Mouse (Mus musculus): ENCODE measurements around the gene Cd83.

Cd83 gene

GRCm38 (mm10) chr13:43784725-43785711 is at the start of gene Cd83:
Gene Cd83, plus strand, starts transcription at chr13:43784775.
- no peak for DNase-seq (ENCODE audit: low read depth)

GRCm38 (mm10) chr13:43739598-43740275 is 44.8 kb upstream of the Cd83 start:
- DNase-seq (ENCODE audit: low read depth) = peak; percentile 67

GRCm38 (mm10) chr13:43740276-43740608 is 44.3 kb upstream of the Cd83 start:
- DNase-seq (ENCODE audit: low read depth) = no peak

DNA sequence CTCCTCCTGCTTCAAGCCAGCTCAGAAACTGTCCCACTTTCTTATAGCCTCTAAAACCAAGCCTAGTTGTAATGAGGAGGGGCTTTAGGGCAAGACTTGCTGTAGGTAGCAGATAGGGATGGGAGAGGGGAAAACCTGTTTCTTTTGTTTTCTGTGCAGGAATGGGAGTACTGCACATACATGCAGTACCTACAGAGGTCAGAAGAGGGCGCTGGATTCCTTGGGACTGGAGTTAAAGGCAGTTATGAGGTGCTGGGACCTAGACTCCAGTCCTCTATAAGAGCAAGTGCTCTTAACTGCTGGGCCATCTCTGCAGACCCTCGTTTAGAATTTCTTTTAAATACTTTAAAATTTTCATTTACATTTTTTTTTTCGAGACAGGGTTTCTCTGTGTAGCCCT is 41.9 kb upstream of the Cd83 start:
- no peak for DNase-seq (ENCODE audit: low read depth)

DNA sequence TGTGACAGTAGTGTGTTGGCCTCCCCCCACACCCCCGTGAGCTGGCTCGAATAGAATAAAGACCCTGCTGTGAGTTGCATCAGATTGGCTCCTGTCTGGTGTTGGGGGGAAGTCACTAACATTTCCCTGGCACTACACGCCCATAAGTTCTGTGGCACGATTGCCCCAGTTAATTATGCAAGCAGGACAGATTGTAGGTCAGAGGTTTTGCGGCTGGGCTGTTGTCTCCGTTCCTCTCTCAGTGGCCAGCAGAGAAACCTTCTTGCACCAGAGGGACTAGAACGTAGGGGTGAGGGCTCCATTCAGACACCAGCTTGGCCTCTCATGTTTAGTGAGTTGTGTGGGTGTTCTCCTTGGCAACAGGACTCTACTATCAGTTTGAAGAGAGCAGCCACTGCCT is 40.3 kb upstream of the Cd83 start:
- DNase-seq (ENCODE audit: low read depth) = no peak

GRCm38 (mm10) chr13:43750301-43750700 is 34.3 kb upstream of the Cd83 start:
- DNase-seq (ENCODE audit: low read depth) = no peak

- no peak for DNase-seq (ENCODE audit: low read depth)
Observed at GRCm38 (mm10) chr13:43750966-43751365, 33.6 kb upstream of the Cd83 start.

- no peak for DNase-seq (ENCODE audit: low read depth)
Observed at GRCm38 (mm10) chr13:43752407-43752806, 32.2 kb upstream of the Cd83 start.

GRCm38 (mm10) chr13:43753652-43754051 is 30.9 kb upstream of the Cd83 start:
- DNase-seq (ENCODE audit: low read depth) = no peak

GRCm38 (mm10) chr13:43754455-43755128 is 30.0 kb upstream of the Cd83 start:
- DNase-seq (ENCODE audit: low read depth) = no peak

DNA sequence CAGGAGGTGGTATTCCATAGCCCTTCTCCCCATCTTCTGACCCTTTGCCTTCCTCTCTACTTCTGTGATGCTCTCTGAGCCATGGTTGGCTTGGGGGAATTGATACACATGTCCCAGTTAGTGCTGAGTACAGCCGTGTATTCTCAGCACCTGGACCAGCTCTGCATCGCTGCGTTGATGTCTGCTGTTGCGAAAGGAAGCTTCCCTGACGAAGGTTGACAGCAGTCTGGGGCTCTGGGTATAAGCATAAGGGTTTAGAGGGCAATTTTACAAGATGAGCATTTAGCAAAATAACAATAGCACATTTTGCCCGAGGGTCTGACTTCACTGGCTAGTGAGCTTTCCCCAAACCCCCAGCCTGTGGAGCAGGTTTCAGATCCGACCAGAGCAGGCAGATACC is 29.0 kb upstream of the Cd83 start:
- DNase-seq (ENCODE audit: low read depth) = no peak

DNA sequence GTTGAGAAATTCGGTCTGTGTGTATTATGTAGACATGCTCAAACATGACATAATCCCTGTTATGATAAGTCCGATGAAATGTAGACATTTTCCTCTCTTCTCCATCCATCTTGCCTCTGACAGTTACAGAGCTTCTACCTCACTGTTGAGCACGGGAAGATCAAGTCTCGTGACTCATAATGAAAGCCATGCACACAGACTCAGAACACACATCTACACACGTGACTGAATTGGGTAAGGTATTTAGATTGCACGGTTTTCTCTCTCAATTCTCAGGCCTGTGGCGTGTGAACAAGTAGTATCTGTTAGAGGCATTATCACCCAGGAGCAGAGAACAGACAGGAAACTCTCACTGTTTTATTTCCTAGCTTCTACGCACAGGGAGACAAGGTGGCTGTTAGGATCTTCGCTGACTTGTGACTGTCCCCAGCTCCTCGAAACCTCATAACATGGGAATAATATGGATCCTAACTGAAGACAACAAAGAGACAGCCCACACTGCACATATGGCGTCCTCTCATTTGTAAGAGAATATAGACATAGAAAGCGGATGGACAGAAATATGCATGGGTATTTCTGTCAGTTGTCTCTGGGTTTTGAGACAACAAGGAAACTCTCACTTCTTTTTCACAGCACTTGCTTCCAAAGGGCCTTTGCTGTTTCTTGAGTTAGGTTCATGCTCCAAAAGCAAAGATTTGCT is 23.3 kb upstream of the Cd83 start:
- no peak for DNase-seq (ENCODE audit: low read depth)

DNA sequence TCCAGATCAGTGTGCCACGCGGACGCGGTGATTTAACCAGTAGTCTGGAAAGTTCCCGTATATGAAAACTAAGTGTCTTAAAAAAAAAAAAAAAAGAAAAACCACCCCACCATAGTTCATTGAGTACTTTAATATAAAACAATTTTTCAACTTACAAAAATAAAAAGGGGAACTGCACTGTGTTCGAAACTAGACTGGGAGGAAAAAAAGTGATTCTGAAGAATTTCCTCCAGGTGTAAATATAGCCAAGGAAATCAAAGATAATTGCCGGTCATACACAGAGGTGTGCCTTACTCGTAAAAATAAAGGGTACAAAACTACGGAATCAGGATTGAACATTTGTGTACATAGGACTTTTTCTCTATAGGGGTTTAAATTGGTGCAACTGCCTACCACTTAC is 21.7 kb upstream of the Cd83 start:
- DNase-seq (ENCODE audit: low read depth) = no peak

- DNase-seq (ENCODE audit: low read depth) = no peak
Observed at GRCm38 (mm10) chr13:43763301-43763994, 21.1 kb upstream of the Cd83 start.

DNA sequence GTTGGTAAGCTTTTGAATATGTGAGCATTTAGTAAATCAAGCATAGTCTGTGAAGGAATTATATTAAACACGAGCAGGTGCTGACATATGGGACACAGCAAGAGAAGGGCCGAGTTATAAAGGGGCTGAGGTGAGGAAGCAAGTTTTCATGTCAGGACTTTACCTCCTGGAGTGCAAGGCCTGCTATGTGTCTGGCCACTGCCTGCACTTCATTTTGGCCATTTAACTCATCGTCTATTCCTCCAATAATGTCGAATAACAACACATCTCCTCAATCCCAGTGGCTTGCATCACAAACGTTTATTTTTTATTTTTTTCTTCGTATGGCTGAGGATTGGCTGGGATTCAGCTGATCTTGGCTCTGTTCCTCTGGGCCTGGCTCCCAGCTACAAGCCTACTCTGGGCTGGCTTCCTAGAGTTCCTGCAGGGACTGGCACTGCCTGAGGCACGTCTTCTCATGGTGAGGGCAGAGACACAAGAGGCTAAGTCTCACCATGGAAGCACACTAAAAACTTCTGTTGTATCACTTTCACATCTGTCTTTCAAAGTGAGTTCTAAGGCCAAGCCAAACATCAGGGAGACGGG is 20.5 kb upstream of the Cd83 start:
- DNase-seq (ENCODE audit: low read depth) = no peak

GRCm38 (mm10) chr13:43765293-43765814 is 19.2 kb upstream of the Cd83 start:
- DNase-seq (ENCODE audit: low read depth) = no peak

DNA sequence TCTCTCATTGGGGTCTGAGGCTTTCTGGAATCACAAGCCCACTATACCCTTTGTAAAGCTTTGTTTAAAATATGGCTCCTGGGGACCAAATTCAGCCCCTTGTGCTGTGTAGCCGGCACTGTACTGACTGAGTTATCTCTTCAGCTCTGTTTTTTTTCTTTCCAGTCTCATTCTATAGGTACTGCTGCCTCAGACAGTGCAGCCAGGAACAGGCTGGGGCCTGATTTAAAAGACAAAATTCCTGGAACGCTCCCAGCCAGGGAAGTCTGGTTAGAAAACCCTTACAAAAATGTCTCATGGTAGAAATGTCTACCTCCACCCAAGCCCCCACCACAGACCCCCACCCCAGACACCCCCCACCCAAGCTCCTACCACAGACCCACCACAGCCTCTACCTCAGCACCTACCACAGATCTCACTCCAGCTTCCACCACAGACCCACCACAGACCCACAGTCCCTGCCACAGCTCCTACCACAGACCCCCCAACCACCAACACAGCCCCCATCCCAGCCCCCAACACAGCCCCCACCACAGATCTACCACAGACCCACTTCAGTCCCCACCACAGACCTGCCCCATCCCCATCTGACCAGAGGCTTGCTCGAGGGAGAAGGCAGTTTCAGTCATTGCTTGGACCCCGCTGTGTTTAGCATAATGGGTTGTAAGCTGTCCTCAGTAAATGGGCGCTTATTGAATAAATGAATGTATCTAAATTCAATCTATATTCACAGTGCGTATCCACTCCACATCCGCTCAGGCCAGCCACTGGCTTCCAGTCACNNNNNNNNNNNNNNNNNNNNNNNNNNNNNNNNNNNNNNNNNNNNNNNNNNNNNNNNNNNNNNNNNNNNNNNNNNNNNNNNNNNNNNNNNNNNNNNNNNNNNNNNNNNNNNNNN is 17.5 kb upstream of the Cd83 start:
- no peak for DNase-seq (ENCODE audit: low read depth)

GRCm38 (mm10) chr13:43773020-43773419 is 11.6 kb upstream of the Cd83 start:
- no peak for DNase-seq (ENCODE audit: low read depth)

DNA sequence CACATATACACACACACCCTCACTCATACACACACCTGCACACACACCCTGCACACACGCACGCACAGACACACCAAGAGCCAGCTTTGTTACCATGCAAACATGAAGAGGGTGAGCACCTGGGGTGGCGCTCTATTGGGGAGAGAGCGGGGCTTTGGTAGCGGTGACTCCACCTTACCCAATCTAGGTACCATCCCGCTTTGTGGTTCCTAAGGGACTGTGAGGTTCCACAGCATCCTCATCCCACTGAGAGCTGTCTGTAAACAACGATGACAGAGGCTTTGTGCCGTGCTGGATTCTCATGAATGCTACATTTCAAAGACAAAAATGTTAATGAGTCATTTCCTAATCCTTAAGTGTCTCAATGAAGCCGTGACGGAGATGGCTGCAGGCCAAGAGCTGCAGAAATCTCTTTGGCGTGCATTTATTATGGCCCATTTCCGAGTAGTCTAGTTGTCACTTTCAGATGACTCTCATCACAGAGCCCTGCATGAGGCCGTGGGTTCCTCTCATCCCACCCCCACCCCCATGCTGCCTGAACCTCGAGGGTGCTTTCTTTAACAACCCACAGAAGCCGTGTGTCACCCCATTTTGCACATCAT is 10.5 kb upstream of the Cd83 start:
- no peak for DNase-seq (ENCODE audit: low read depth)
